Mouse (Mus musculus) midbrain, embryonic 13.5 days (tissue): ENCODE measurements around the gene Col4a3. TPM values are rescaled to one million over a fixed set of nuclear protein-coding genes. Genes with fewer than 3 reads are reported as not detected.

Source experiments
- ATAC-seq: fragments of 200-750 bp; cut with Nextera tagmentation; 2 replicates; pipeline ENCODE4 v1.8.0; 2017; ENCODE audit warnings: mild to moderate bottlenecking, moderate TSS enrichment, moderate library complexity
- H3K27ac ChIP-seq: fragments of 300-500 bp; sonication (generic); 2 replicates; pipeline ENCODE4 v1.5.1; 2015; ENCODE audit warnings: inconsistent platforms, mild to moderate bottlenecking, moderate library complexity
- H3K27me3 ChIP-seq: fragments of 300-500 bp; sonication (generic); 2 replicates; pipeline ENCODE4 v1.6.1; 2015; ENCODE audit warnings: mild to moderate bottlenecking, inconsistent platforms
- H3K36me3 ChIP-seq: fragments of 300-500 bp; sonication (generic); 2 replicates; pipeline ENCODE4 v1.6.1; 2015; ENCODE audit warnings: mild to moderate bottlenecking, inconsistent platforms
- H3K4me1 ChIP-seq: fragments of 300-500 bp; sonication (generic); replicated peaks from 2 replicates; pipeline ENCODE4 v1.6.1; 2015; ENCODE audit warnings: inconsistent platforms
- H3K4me2 ChIP-seq: fragments of 300-500 bp; sonication (generic); replicated peaks from 2 replicates; pipeline ENCODE4 v1.6.1; 2015; ENCODE audit warnings: moderate library complexity, mild to moderate bottlenecking, inconsistent platforms
- H3K4me3 ChIP-seq: fragments of 300-500 bp; sonication (generic); replicated peaks from 2 replicates; pipeline ENCODE4 v1.5.1; 2015; ENCODE audit warnings: mild to moderate bottlenecking, inconsistent platforms
- H3K9ac ChIP-seq: fragments of 300-500 bp; sonication (generic); replicated peaks from 2 replicates; pipeline ENCODE4 v1.6.1; 2015; ENCODE audit warnings: mild to moderate bottlenecking, inconsistent platforms
- H3K9me3 ChIP-seq: fragments of 300-500 bp; sonication (generic); 2 replicates; pipeline ENCODE4 v1.6.1; 2016; ENCODE audit warnings: mild to moderate bottlenecking, inconsistent platforms
- WGBS: fragments of 180-500 bp; shearing (Covaris S2); methylation state at CpG from one replicate; pipeline ENCODE4 v1.1.7; 2015; 5-methylcytosine and 5-hydroxymethylcytosine counted together
- polyA plus RNA-seq: library from polyadenylated mRNA; unstranded; fragments of >200 nt; fragmentation: Nextera tagmentation; extraction: Ambion mirVana; gene quantifications from 2 replicates; pipeline ENCODE4 v1.2.1, GENCODE M21; 2015

The Col4a3 gene
- polyA plus RNA-seq, 1 experiment from 2014 or later: 0.09 TPM

- WGBS: 76% methylated on average over 5 of the region's 5 CpGs
- H3K36me3 ChIP-seq: no peaks in the 10 kb centered on the region
- no peak overlapping the region for H3K4me2 ChIP-seq
- no peak overlapping the region for H3K4me3 ChIP-seq
- no peaks in the 10 kb centered on the region for H3K4me1 ChIP-seq
- H3K9me3 ChIP-seq: no peaks in the 10 kb centered on the region
- no peaks in the 10 kb centered on the region for H3K27me3 ChIP-seq
- no peak overlapping the region for H3K27ac ChIP-seq
- ATAC-seq: no peak
- no peak overlapping the region for H3K9ac ChIP-seq
Observed at GRCm38 (mm10) chr1:82618001-82618400, 31.3 kb downstream of the Col4a3 start.

GRCm38 (mm10) chr1:82618592-82618991, 31.9 kb downstream of the Col4a3 start:
- H3K4me1 ChIP-seq: no peaks in the 10 kb centered on the region
- ATAC-seq: no peak
- no peaks in the 10 kb centered on the region for H3K9me3 ChIP-seq
- no peak overlapping the region for H3K4me2 ChIP-seq
- H3K27ac ChIP-seq: no peak overlapping the region
- WGBS: 87% methylated on average over 5 of the region's 5 CpGs
- H3K9ac ChIP-seq: no peak overlapping the region
- no peaks in the 10 kb centered on the region for H3K36me3 ChIP-seq
- no peaks in the 10 kb centered on the region for H3K27me3 ChIP-seq
- H3K4me3 ChIP-seq: no peak overlapping the region

- no peaks in the 10 kb centered on the region for H3K9me3 ChIP-seq
- H3K27ac ChIP-seq: no peak overlapping the region
- no peaks in the 10 kb centered on the region for H3K27me3 ChIP-seq
- no peak for ATAC-seq
- WGBS: 77% methylated on average over 5 of the region's 5 CpGs
- H3K4me2 ChIP-seq: no peak overlapping the region
- H3K4me1 ChIP-seq: no peaks in the 10 kb centered on the region
- no peak overlapping the region for H3K9ac ChIP-seq
- H3K4me3 ChIP-seq: no peak overlapping the region
- no peaks in the 10 kb centered on the region for H3K36me3 ChIP-seq
Observed at GRCm38 (mm10) chr1:82619981-82620380, 33.3 kb downstream of the Col4a3 start.

- Histone ChIP-seq H3K27me3 (no peaks in the 10 kb centered on the region), H3K9ac (no peak overlapping the region), H3K4me3 (no peak overlapping the region), H3K4me1 (no peaks in the 10 kb centered on the region), H3K9me3 (no peaks in the 10 kb centered on the region), H3K4me2 (no peak overlapping the region), H3K36me3 (no peaks in the 10 kb centered on the region), H3K27ac (no peak overlapping the region)
- no peak for ATAC-seq
- 81% methylated on average over 6 of the region's 6 CpGs for WGBS
Observed at GRCm38 (mm10) chr1:82624934-82625333, 38.2 kb downstream of the Col4a3 start.

GRCm38 (mm10) chr1:82625474-82625873, 38.8 kb downstream of the Col4a3 start:
- Histone ChIP-seq H3K4me3 (no peak overlapping the region), H3K27me3 (no peaks in the 10 kb centered on the region), H3K4me1 (no peaks in the 10 kb centered on the region), H3K9me3 (no peaks in the 10 kb centered on the region), H3K9ac (no peak overlapping the region), H3K36me3 (no peaks in the 10 kb centered on the region), H3K27ac (no peak overlapping the region), H3K4me2 (no peak overlapping the region)
- ATAC-seq: no peak
- WGBS: 91% methylated on average over 2 of the region's 2 CpGs

GRCm38 (mm10) chr1:82627652-82628051, 40.9 kb downstream of the Col4a3 start:
- ATAC-seq: no peak
- no peak overlapping the region for H3K4me3 ChIP-seq
- H3K9me3 ChIP-seq: no peaks in the 10 kb centered on the region
- 88% methylated on average over 4 of the region's 4 CpGs for WGBS
- H3K36me3 ChIP-seq: no peaks in the 10 kb centered on the region
- H3K4me2 ChIP-seq: no peak overlapping the region
- H3K4me1 ChIP-seq: no peaks in the 10 kb centered on the region
- no peak overlapping the region for H3K9ac ChIP-seq
- no peak overlapping the region for H3K27ac ChIP-seq
- no peaks in the 10 kb centered on the region for H3K27me3 ChIP-seq

- WGBS: 88% methylated on average over 5 of the region's 5 CpGs
Observed at GRCm38 (mm10) chr1:82629495-82629894, 42.8 kb downstream of the Col4a3 start.

GRCm38 (mm10) chr1:82631169-82631792, 44.6 kb downstream of the Col4a3 start:
- Histone ChIP-seq H3K27me3 (no peaks in the 10 kb centered on the region), H3K27ac (no peak overlapping the region), H3K9ac (no peak overlapping the region), H3K4me1 (0 out of 2 replicates have a peak, but pooled peaks cover 3% of the 10 kb centered on the region), H3K4me2 (no peak overlapping the region), H3K4me3 (no peak overlapping the region), H3K9me3 (no peaks in the 10 kb centered on the region), H3K36me3 (no peaks in the 10 kb centered on the region)
- ATAC-seq: no peak
- 81% methylated on average over 6 of the region's 6 CpGs for WGBS

More at GRCm38 (mm10) chr1:82629495-82629894, 42.8 kb downstream of the Col4a3 start:
- Histone ChIP-seq H3K4me2 (no peak overlapping the region), H3K4me3 (no peak overlapping the region), H3K27ac (no peak overlapping the region), H3K4me1 (0 out of 2 replicates have a peak, but pooled peaks cover 1% of the 10 kb centered on the region), H3K9ac (no peak overlapping the region), H3K36me3 (no peaks in the 10 kb centered on the region), H3K9me3 (no peaks in the 10 kb centered on the region), H3K27me3 (no peaks in the 10 kb centered on the region)
- ATAC-seq: no peak

- Histone ChIP-seq H3K9ac (no peak overlapping the region), H3K4me3 (no peak overlapping the region), H3K27ac (no peak overlapping the region), H3K4me2 (no peak overlapping the region), H3K9me3 (no peaks in the 10 kb centered on the region), H3K36me3 (no peaks in the 10 kb centered on the region), H3K4me1 (0 out of 2 replicates have a peak, but pooled peaks cover 3% of the 10 kb centered on the region), H3K27me3 (no peaks in the 10 kb centered on the region)
- 83% methylated on average over 19 of the region's 19 CpGs for WGBS
- peak; percentile 71 for ATAC-seq
Observed at GRCm38 (mm10) chr1:82634545-82635253, 48.0 kb downstream of the Col4a3 start.

- Histone ChIP-seq H3K27me3 (no peaks in the 10 kb centered on the region), H3K27ac (no peak overlapping the region), H3K9me3 (no peaks in the 10 kb centered on the region), H3K4me1 (0 out of 2 replicates have a peak, but pooled peaks cover 3% of the 10 kb centered on the region), H3K4me2 (no peak overlapping the region), H3K9ac (no peak overlapping the region), H3K4me3 (no peak overlapping the region), H3K36me3 (no peaks in the 10 kb centered on the region)
- 87% methylated on average over 9 of the region's 9 CpGs for WGBS
- no peak for ATAC-seq
Observed at GRCm38 (mm10) chr1:82635254-82635620, 48.5 kb downstream of the Col4a3 start.

GRCm38 (mm10) chr1:82636321-82636720, 49.6 kb downstream of the Col4a3 start:
- WGBS: 85% methylated on average over 4 of the region's 4 CpGs
- H3K4me3 ChIP-seq: no peak overlapping the region
- H3K27ac ChIP-seq: no peak overlapping the region
- ATAC-seq: no peak
- H3K4me2 ChIP-seq: no peak overlapping the region
- no peaks in the 10 kb centered on the region for H3K36me3 ChIP-seq
- no peaks in the 10 kb centered on the region for H3K27me3 ChIP-seq
- H3K4me1 ChIP-seq: peaks cover 3% of the 10 kb centered on the region; the same call in 1 of the 2 replicates
- no peak overlapping the region for H3K9ac ChIP-seq
- H3K9me3 ChIP-seq: no peaks in the 10 kb centered on the region

GRCm38 (mm10) chr1:82637414-82637813, 50.7 kb downstream of the Col4a3 start:
- Histone ChIP-seq H3K36me3 (no peaks in the 10 kb centered on the region), H3K4me2 (no peak overlapping the region), H3K27me3 (no peaks in the 10 kb centered on the region), H3K4me3 (no peak overlapping the region), H3K9ac (no peak overlapping the region), H3K4me1 (peaks cover 3% of the 10 kb centered on the region; the same call in 1 of the 2 replicates), H3K9me3 (no peaks in the 10 kb centered on the region), H3K27ac (no peak overlapping the region)
- 94% methylated on average over 7 of the region's 7 CpGs for WGBS
- ATAC-seq: no peak
